Mouse (Mus musculus): ENCODE measurements around the gene Pdzk1ip1.

The Pdzk1ip1 gene

GRCm38 (mm10) chr4:115123507-115123906 lies 35.0 kb downstream of the Pdzk1ip1 start:
- DNase-seq, result no peak

- DNase-seq, result no peak
Observed at GRCm38 (mm10) chr4:115124713-115125112, 36.2 kb downstream of the Pdzk1ip1 start.

GRCm38 (mm10) chr4:115133085-115133484 lies 44.6 kb downstream of the Pdzk1ip1 start:
- DNase-seq, result peak in 1 of 2 experiments; percentile 6

- DNase-seq, result peak; percentile 80 to 81
Observed at GRCm38 (mm10) chr4:115133621-115134295, 45.2 kb downstream of the Pdzk1ip1 start, which contains the start of gene Cyp4x1. TSS of gene Cyp4x1 (minus strand) at chr4:115134281.

GRCm38 (mm10) chr4:115134296-115134630 lies 45.8 kb downstream of the Pdzk1ip1 start:
- peak in 1 of 2 experiments; percentile 14 for DNase-seq

All from cerebellum, postnatal 14 days (tissue).